Comparison of ENCODE assay signal across 16 mouse cellular contexts in the genomic region with DNA sequence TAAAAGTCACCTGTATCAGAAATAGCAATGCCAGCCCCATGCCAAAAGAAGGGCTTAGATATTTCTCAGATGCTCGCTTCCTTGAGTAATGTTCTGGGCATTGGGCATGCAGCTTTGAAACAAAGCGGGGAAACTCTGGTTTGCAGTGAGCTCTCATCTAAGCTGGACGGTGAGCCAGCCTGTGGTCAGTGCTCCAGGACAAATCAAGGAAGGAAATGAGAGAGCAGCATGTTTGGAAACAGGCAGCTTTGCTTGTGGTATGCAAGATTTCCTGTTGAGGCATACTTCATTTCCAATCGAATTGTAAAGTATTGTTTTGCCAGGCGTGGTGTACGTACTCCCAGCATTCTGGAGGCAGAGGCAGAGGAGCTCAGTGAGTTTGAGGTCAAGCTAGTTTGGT.
DNase-seq lines count a peak whose midpoint lies in the region; ATAC-seq and TF ChIP-seq lines count a peak whose summit lies in the region.
"Had no signal": no experiment of that assay in that cellular context is flagged by ENCODE, and none has a peak within 500 bp of the region (broad histone marks: within the 10 kb centered on the region; RNA-seq: fewer than 3 reads in every experiment).

No protein-coding gene starts in this region.

- WGBS in heart, embryonic 13.5 days, result 65% methylated on average over 6 of the region's 6 CpGs
- WGBS in lung, embryonic 14.5 days, result 63% methylated on average over 6 of the region's 6 CpGs

- no peaks in the 10 kb centered on the region for H3K27me3 ChIP-seq in heart, embryonic 13.5 days (replicated peaks)
- no peaks in the 10 kb centered on the region for H3K27me3 ChIP-seq in lung, embryonic 14.5 days (ENCODE audit: insufficient read depth, low read length)
- H3K27me3 ChIP-seq: limb, embryonic 15.5 days; neural tube, embryonic 12.5 days had no signal

- no peak for TF ChIP-seq CTCF in lung, embryonic 14.5 days (IDR thresholded peaks at IDR 0.05; ENCODE audit: low read depth)
- no peak for TF ChIP-seq CTCF in bone marrow macrophage, adult 2 months (IDR thresholded peaks at IDR 0.05; ENCODE audit: low read depth, low read length)

- no peak for TF ChIP-seq POLR2A in bone marrow macrophage, adult 2 months (IDR thresholded peaks at IDR 0.05; ENCODE audit: borderline replicate concordance, low read depth, low read length)

- peaks cover 60% of the 10 kb centered on the region for H3K4me1 ChIP-seq in heart, embryonic 13.5 days
- peaks cover 4% of the 10 kb centered on the region; the same call in 1 of the 2 replicates for H3K4me1 ChIP-seq in lung, embryonic 14.5 days (ENCODE audit: insufficient read depth)
- H3K4me1 ChIP-seq in bone marrow macrophage, adult 2 months (ENCODE audit: control insufficient read depth, insufficient read depth, low read length), result peaks cover 73% of the 10 kb centered on the region

- no peak for ATAC-seq in heart, embryonic 13.5 days (ENCODE audit: extremely low read depth, insufficient number of reproducible peaks, low FRiP score, low TSS enrichment)
- ATAC-seq in lung, embryonic 14.5 days (ENCODE audit: insufficient read depth), result no peak
- ATAC-seq in megakaryocyte, adult 5-6 weeks (ENCODE audit: poor library complexity, severe bottlenecking), result peak; percentile 52

- H3K36me3 ChIP-seq in heart, embryonic 13.5 days, result no peaks in the 10 kb centered on the region
- no peaks in the 10 kb centered on the region for H3K36me3 ChIP-seq in lung, embryonic 14.5 days (ENCODE audit: insufficient read depth)
- H3K36me3 ChIP-seq: forebrain, embryonic 10.5 days; limb, embryonic 15.5 days; neural tube, embryonic 12.5 days had no signal

- no peaks in the 10 kb centered on the region for H3K9me3 ChIP-seq in heart, embryonic 13.5 days
- H3K9me3 ChIP-seq in lung, embryonic 14.5 days (ENCODE audit: low read depth, low read length), result no peaks in the 10 kb centered on the region
- H3K9me3 ChIP-seq: forebrain, embryonic 10.5 days; limb, embryonic 15.5 days; neural tube, embryonic 12.5 days had no signal

- 0 out of 2 replicates have a peak overlapping the region, but pooled peaks have one; percentile 1 for H3K27ac ChIP-seq in heart, embryonic 13.5 days (replicated peaks)
- peak overlapping the region; percentile 30; the same call in 1 of the 2 replicates for H3K27ac ChIP-seq in lung, embryonic 14.5 days (ENCODE audit: low read depth)
- peak overlapping the region; percentile 78 for H3K27ac ChIP-seq in bone marrow macrophage, adult 2 months (ENCODE audit: insufficient read depth, low read depth, low read length)
- H3K27ac ChIP-seq: forebrain, embryonic 10.5 days; limb, embryonic 15.5 days; neural tube, embryonic 12.5 days had no signal

- H3K4me3 ChIP-seq in heart, embryonic 13.5 days, result no peak overlapping the region
- no peak overlapping the region for H3K4me3 ChIP-seq in lung, embryonic 14.5 days (ENCODE audit: low read depth, low read length)
- H3K4me3 ChIP-seq in bone marrow macrophage, adult 2 months (ENCODE audit: insufficient read depth, low read length), result peak overlapping the region; percentile 3; the same call in 1 of the 2 replicates
- H3K4me3 ChIP-seq: forebrain, embryonic 10.5 days; gastrocnemius, adult 2 months; limb, embryonic 15.5 days; neural tube, embryonic 12.5 days had no signal

- no peak for DNase-seq in heart, postnatal 10 days
- no peak for DNase-seq in lung, embryonic 14.5 days
- no peak for DNase-seq in lung, postnatal 4 days
- no peak for DNase-seq in cerebellum, postnatal 4 days (ENCODE audit: low spot score in 2 of 2)
- DNase-seq: adrenal gland, postnatal 14 days; B cell, adult 2 months; cerebellum, adult 8-10 months; gastrocnemius, adult 2 months; layer of hippocampus, postnatal 36 days; thymus, postnatal 4 days had no signal

- H3K9ac ChIP-seq in heart, embryonic 13.5 days, result 0 out of 2 replicates have a peak overlapping the region, but pooled peaks have one; percentile 24
- H3K9ac ChIP-seq in lung, embryonic 14.5 days, result no peak overlapping the region
- H3K9ac ChIP-seq: limb, embryonic 15.5 days; neural tube, embryonic 12.5 days had no signal

- H3K4me2 ChIP-seq in heart, embryonic 13.5 days, result no peak overlapping the region
- no peak overlapping the region for H3K4me2 ChIP-seq in lung, embryonic 14.5 days
- H3K4me2 ChIP-seq: limb, embryonic 15.5 days; neural tube, embryonic 12.5 days had no signal

- intact Hi-C loops in heart, postnatal 10 days (cut with DNase I), result loop anchor here (2.0 to 5.0 kb wide), 3 partner anchors 194 to 389 kb away; no protein-coding TSS in a partner anchor

Comparison
In these comparisons a context has a peak if more than half of its experiments do, and no peak if none do; other contexts are left out.
1. H3K27ac ChIP-seq: peak in every context shown above with its lines; median percentile 78 in bone marrow macrophage, adult 2 months; 30 in lung, embryonic 14.5 days; 1 in heart, embryonic 13.5 days.